Mouse (Mus musculus): ENCODE data around the gene Agbl4. TPM values are rescaled to one million over a fixed set of nuclear protein-coding genes. Genes with fewer than 3 reads are reported as not detected.

Agbl4 gene
- total RNA-seq, 1 experiment: not detected

GRCm38 (mm10) chr4:111452192-111452591 is 1054.7 kb downstream of the Agbl4 start:
- no peak overlapping the region for H3K27ac ChIP-seq (ENCODE audit: insufficient read depth, low read depth, low read length, poor library complexity, severe bottlenecking)
- H3K9me3 ChIP-seq (ENCODE audit: control insufficient read depth, insufficient read depth, low read depth, low read length): no peaks in the 10 kb centered on the region
- no peak for DNase-seq (ENCODE audit: low read depth, low spot score)
- no peaks in the 10 kb centered on the region for H3K4me1 ChIP-seq (ENCODE audit: control insufficient read depth in 2 of 2, insufficient read depth in 2 of 2, low read length in 2 of 2, poor library complexity in 1 of 2)
- no peak overlapping the region for H3K9ac ChIP-seq (ENCODE audit: insufficient read depth, low read depth, low read length, poor library complexity, severe bottlenecking)
- H3K36me3 ChIP-seq (ENCODE audit: control insufficient read depth, insufficient read depth, low read length, poor library complexity, severe bottlenecking): peaks cover 5% of the 10 kb centered on the region
- no peak for TF ChIP-seq HCFC1 (IDR thresholded peaks at IDR 0.05; ENCODE audit: borderline replicate concordance, insufficient read depth, low read length)
- in situ Hi-C loops (cut with MboI; ENCODE audit: low sequenced_read_pairs in 2 of 2, unreplicated experiment in 2 of 2): no loop called here
- no peak overlapping the region for H3K4me3 ChIP-seq (ENCODE audit: insufficient read depth in 1 of 2, low read depth in 1 of 2, low read length in 2 of 2, poor library complexity in 1 of 2, severe bottlenecking in 1 of 2)

GRCm38 (mm10) chr4:111453275-111453674 is 1055.8 kb downstream of the Agbl4 start:
- H3K27ac ChIP-seq (ENCODE audit: insufficient read depth, low read depth, low read length, poor library complexity, severe bottlenecking): no peak overlapping the region
- peaks cover 5% of the 10 kb centered on the region for H3K36me3 ChIP-seq (ENCODE audit: control insufficient read depth, insufficient read depth, low read length, poor library complexity, severe bottlenecking)
- H3K9ac ChIP-seq (ENCODE audit: insufficient read depth, low read depth, low read length, poor library complexity, severe bottlenecking): no peak overlapping the region
- DNase-seq (ENCODE audit: low read depth, low spot score): no peak
- H3K9me3 ChIP-seq (ENCODE audit: control insufficient read depth, insufficient read depth, low read depth, low read length): no peaks in the 10 kb centered on the region
- in situ Hi-C loops (cut with MboI; ENCODE audit: low sequenced_read_pairs in 2 of 2, unreplicated experiment in 2 of 2): no loop called here
- no peak overlapping the region for H3K4me3 ChIP-seq (ENCODE audit: insufficient read depth in 1 of 2, low read depth in 1 of 2, low read length in 2 of 2, poor library complexity in 1 of 2, severe bottlenecking in 1 of 2)
- TF ChIP-seq MAFK (IDR thresholded peaks at IDR 0.05; ENCODE audit: insufficient read depth, low read depth, low read length) (no peak), HCFC1 (IDR thresholded peaks at IDR 0.05; ENCODE audit: borderline replicate concordance, insufficient read depth, low read length) (no peak), ZC3H11A (IDR thresholded peaks at IDR 0.05; ENCODE audit: borderline replicate concordance, low read depth, low read length) (no peak), CHD2 (IDR thresholded peaks at IDR 0.05; ENCODE audit: low read depth, low read length) (no peak), ZNF384 (IDR thresholded peaks at IDR 0.05; ENCODE audit: low read depth, low read length) (no peak)
- no peaks in the 10 kb centered on the region for H3K4me1 ChIP-seq (ENCODE audit: control insufficient read depth in 2 of 2, insufficient read depth in 2 of 2, low read length in 2 of 2, poor library complexity in 1 of 2)

- no peak for DNase-seq (ENCODE audit: low read depth, low spot score)
- H3K4me1 ChIP-seq (ENCODE audit: control insufficient read depth in 2 of 2, insufficient read depth in 2 of 2, low read length in 2 of 2, poor library complexity in 1 of 2): no peaks in the 10 kb centered on the region
- in situ Hi-C loops (cut with MboI; ENCODE audit: low sequenced_read_pairs in 2 of 2, unreplicated experiment in 2 of 2): no loop called here
- no peak overlapping the region for H3K9ac ChIP-seq (ENCODE audit: insufficient read depth, low read depth, low read length, poor library complexity, severe bottlenecking)
- TF ChIP-seq ZNF384 (IDR thresholded peaks at IDR 0.05; ENCODE audit: low read depth, low read length) (no peak), CHD2 (IDR thresholded peaks at IDR 0.05; ENCODE audit: low read depth, low read length) (no peak), MAFK (IDR thresholded peaks at IDR 0.05; ENCODE audit: insufficient read depth, low read depth, low read length) (no peak), ZC3H11A (IDR thresholded peaks at IDR 0.05; ENCODE audit: borderline replicate concordance, low read depth, low read length) (no peak), HCFC1 (IDR thresholded peaks at IDR 0.05; ENCODE audit: borderline replicate concordance, insufficient read depth, low read length) (no peak)
- H3K36me3 ChIP-seq (ENCODE audit: control insufficient read depth, insufficient read depth, low read length, poor library complexity, severe bottlenecking): peaks cover 7% of the 10 kb centered on the region
- H3K4me3 ChIP-seq (ENCODE audit: insufficient read depth in 1 of 2, low read depth in 1 of 2, low read length in 2 of 2, poor library complexity in 1 of 2, severe bottlenecking in 1 of 2): no peak overlapping the region
- H3K27ac ChIP-seq (ENCODE audit: insufficient read depth, low read depth, low read length, poor library complexity, severe bottlenecking): no peak overlapping the region
- H3K9me3 ChIP-seq (ENCODE audit: control insufficient read depth, insufficient read depth, low read depth, low read length): no peaks in the 10 kb centered on the region
Measured at GRCm38 (mm10) chr4:111455621-111456020, 1058.2 kb downstream of the Agbl4 start.

DNA sequence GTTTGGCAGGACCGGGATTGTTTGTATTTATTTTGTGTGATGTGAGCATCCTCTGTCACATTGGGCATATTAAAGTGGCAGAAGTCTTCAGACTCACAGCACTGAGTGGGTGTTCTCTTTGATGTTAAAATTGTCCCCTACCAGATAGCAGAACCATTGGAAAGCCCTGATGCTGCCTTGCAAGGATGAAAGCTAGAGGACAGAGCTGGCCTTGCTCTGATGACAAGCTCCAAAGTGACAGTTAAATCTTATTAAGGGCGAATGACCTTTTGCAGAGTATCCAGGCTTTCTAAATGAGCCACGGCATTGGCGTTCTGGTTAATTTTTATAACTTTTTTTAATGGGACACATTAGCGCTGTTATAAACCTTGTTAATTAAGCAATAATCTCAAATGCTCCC is 1060.1 kb downstream of the Agbl4 start:
- H3K9ac ChIP-seq (ENCODE audit: insufficient read depth, low read depth, low read length, poor library complexity, severe bottlenecking): no peak overlapping the region
- no peaks in the 10 kb centered on the region for H3K4me1 ChIP-seq (ENCODE audit: control insufficient read depth in 2 of 2, insufficient read depth in 2 of 2, low read length in 2 of 2, poor library complexity in 1 of 2)
- H3K27ac ChIP-seq (ENCODE audit: insufficient read depth, low read depth, low read length, poor library complexity, severe bottlenecking): no peak overlapping the region
- peaks cover 7% of the 10 kb centered on the region for H3K36me3 ChIP-seq (ENCODE audit: control insufficient read depth, insufficient read depth, low read length, poor library complexity, severe bottlenecking)
- DNase-seq (ENCODE audit: low read depth, low spot score): no peak
- no peak overlapping the region for H3K4me3 ChIP-seq (ENCODE audit: insufficient read depth in 1 of 2, low read depth in 1 of 2, low read length in 2 of 2, poor library complexity in 1 of 2, severe bottlenecking in 1 of 2)
- H3K9me3 ChIP-seq (ENCODE audit: control insufficient read depth, insufficient read depth, low read depth, low read length): no peaks in the 10 kb centered on the region
- no peak for TF ChIP-seq HCFC1 (IDR thresholded peaks at IDR 0.05; ENCODE audit: borderline replicate concordance, insufficient read depth, low read length)
- TF ChIP-seq MAFK (IDR thresholded peaks at IDR 0.05; ENCODE audit: insufficient read depth, low read depth, low read length): no peak
- TF ChIP-seq CHD2 (IDR thresholded peaks at IDR 0.05; ENCODE audit: low read depth, low read length): no peak
- no peak for TF ChIP-seq ZNF384 (IDR thresholded peaks at IDR 0.05; ENCODE audit: low read depth, low read length)
- TF ChIP-seq ZC3H11A (IDR thresholded peaks at IDR 0.05; ENCODE audit: borderline replicate concordance, low read depth, low read length): no peak
- in situ Hi-C loops (cut with MboI; ENCODE audit: low sequenced_read_pairs in 2 of 2, unreplicated experiment in 2 of 2): no loop called here

DNA sequence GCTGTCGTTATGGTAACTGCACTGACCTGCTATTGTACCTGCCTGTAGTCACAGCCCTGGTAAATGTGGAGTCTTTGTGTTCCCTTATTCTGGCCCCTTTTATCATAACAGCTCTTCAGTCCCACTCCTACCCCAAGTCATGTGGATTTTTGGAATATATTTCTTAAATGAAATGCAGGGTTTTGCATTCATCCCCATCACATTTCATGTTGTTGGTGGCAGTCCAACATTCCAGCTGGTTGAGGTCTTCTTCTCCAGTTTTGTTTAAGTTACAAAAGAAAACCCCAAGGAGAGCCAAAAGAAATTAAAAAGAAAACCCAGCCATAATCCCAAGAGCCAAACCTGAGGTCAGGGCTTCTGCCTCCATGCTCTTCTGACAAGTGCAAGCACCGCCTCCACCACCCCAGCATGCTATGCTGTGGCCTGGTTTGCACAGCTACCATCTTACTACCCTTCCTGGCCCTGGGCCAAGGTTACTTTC is 1069.9 kb downstream of the Agbl4 start:
- peaks cover 2 to 7% of the 10 kb centered on the region in 2 experiments; a peak in 1 of 4 replicates for H3K4me1 ChIP-seq (ENCODE audit: control insufficient read depth in 2 of 2, insufficient read depth in 2 of 2, low read length in 2 of 2, poor library complexity in 1 of 2)
- H3K27ac ChIP-seq (ENCODE audit: insufficient read depth, low read depth, low read length, poor library complexity, severe bottlenecking): no peak overlapping the region
- no peak for TF ChIP-seq MAFK (IDR thresholded peaks at IDR 0.05; ENCODE audit: insufficient read depth, low read depth, low read length)
- no peak for TF ChIP-seq ZNF384 (IDR thresholded peaks at IDR 0.05; ENCODE audit: low read depth, low read length)
- no peak for TF ChIP-seq ZC3H11A (IDR thresholded peaks at IDR 0.05; ENCODE audit: borderline replicate concordance, low read depth, low read length)
- no peak for TF ChIP-seq CHD2 (IDR thresholded peaks at IDR 0.05; ENCODE audit: low read depth, low read length)
- no peak for TF ChIP-seq HCFC1 (IDR thresholded peaks at IDR 0.05; ENCODE audit: borderline replicate concordance, insufficient read depth, low read length)
- DNase-seq (ENCODE audit: low read depth, low spot score): no peak
- H3K9me3 ChIP-seq (ENCODE audit: control insufficient read depth, insufficient read depth, low read depth, low read length): no peaks in the 10 kb centered on the region
- H3K4me3 ChIP-seq (ENCODE audit: insufficient read depth in 1 of 2, low read depth in 1 of 2, low read length in 2 of 2, poor library complexity in 1 of 2, severe bottlenecking in 1 of 2): no peak overlapping the region
- H3K9ac ChIP-seq (ENCODE audit: insufficient read depth, low read depth, low read length, poor library complexity, severe bottlenecking): no peak overlapping the region
- in situ Hi-C loops (cut with MboI; ENCODE audit: low sequenced_read_pairs in 2 of 2, unreplicated experiment in 2 of 2): no loop called here
- no peaks in the 10 kb centered on the region for H3K36me3 ChIP-seq (ENCODE audit: control insufficient read depth, insufficient read depth, low read length, poor library complexity, severe bottlenecking)

Measured in ES-E14 (cell line).